Mouse (Mus musculus) frontal cortex, adult (tissue): ENCODE results near the gene Sgms1.

Experiments
- ATAC-seq: cut with Nextera tagmentation; 2 replicates; pipeline ENCODE4 v1.9.2; 2017; ENCODE audit warnings: mild to moderate bottlenecking, moderate library complexity, mixed read lengths; ENCODE audit not compliant: low TSS enrichment

The Sgms1 gene

GRCm38 (mm10) chr19:32383738-32384137 lies 5.8 kb downstream of the Sgms1 start:
- ATAC-seq: no peak

DNA sequence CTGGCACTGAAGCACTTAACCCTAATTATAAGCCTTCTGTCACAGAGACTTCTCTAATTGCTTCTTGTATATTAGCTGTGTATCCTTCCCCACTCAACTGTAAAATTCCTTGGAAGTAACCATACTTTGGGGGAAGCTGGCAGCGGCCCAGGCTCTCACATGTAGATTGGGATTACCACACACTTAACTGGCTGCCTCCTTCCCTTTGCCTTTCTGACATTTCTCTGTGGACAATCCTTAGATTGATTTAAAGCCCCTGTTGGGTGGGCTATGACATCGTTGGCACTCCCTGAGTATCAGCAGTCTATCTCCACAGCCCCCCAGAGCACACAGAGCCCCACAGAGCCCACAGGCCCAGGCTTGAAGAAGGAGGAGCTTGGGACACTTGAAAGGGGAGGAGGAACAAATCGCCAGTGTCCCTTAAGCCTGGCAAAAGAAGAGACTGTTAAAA lies 8.0 kb downstream of the Sgms1 start:
- ATAC-seq: no peak

DNA sequence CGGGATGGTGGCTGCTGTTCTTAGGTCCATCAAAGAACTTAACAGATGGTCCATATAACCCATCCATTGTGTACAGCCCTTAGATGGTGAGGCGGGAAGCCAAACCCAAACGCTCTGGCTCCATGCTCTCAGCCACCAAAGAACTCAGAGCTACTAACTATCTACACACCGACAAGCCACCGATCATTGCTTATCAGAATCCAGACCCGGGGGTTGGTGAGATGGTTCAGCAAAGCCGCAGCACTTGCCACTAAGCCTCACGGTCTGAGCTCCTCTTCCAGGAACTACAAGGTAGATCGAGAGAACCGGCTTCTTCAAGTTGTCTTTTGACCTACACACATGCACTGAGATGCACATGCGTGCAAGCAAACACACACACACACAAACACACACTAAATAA lies 8.8 kb downstream of the Sgms1 start:
- no peak for ATAC-seq

GRCm38 (mm10) chr19:32379239-32379920 lies 10.1 kb downstream of the Sgms1 start:
- no peak for ATAC-seq

GRCm38 (mm10) chr19:32378581-32378980 lies 10.9 kb downstream of the Sgms1 start:
- no peak for ATAC-seq

GRCm38 (mm10) chr19:32377701-32378325 lies 11.7 kb downstream of the Sgms1 start:
- peak; percentile 58 for ATAC-seq

- ATAC-seq: 0 out of 2 replicates have a peak, but pooled peaks have one; percentile 25
These were observed 12.5 kb downstream of the Sgms1 start for GRCm38 (mm10) chr19:32376886-32377535.

- ATAC-seq: no peak
These were observed 13.5 kb downstream of the Sgms1 start for GRCm38 (mm10) chr19:32376054-32376453.

DNA sequence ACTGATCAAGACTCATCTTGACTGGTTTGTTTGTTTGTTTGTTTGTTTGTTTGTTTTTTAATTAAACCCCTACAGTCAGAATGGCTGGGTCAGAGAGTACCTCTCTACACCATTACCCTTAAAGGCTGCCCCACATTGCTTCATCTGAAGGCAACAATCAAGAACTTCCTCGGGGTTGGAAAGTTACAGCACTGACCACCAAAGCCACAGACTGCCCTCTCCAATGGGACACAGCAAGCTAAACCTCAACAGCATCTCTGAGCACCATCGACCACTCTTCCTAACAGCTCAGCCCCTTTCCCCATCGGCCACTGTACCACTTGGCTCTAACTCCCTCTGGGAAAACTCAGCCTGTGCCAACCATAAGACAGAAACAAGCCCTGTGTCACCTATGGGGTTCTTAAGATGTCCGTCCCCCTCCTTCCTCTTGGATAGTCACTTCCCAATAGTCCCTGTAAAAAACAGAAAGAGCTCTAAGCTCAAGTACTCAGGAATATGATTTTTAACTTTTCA lies 14.0 kb downstream of the Sgms1 start:
- no peak for ATAC-seq

- ATAC-seq: no peak
These were observed 14.8 kb downstream of the Sgms1 start for GRCm38 (mm10) chr19:32374751-32375150.

- no peak for ATAC-seq
These were observed 15.5 kb downstream of the Sgms1 start for GRCm38 (mm10) chr19:32373865-32374655.

DNA sequence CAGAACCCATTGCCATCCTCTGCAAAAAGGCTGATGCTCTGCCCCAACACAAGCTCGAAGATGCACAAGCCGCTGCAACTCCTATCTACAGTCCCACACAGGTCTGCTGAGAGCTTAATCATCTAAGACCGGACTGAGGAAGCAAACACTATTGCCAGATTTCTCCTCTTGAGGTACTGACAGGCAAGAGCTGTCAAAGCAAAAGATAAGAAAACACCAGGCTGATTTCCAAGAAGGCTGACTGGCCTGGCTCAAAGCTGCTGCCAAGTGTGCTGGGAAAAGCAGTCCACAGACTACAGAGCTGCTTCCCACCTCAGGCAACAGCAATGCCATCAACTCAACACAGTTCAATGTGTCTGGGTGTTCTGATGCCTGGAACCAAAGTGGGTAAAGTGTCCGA lies 17.1 kb downstream of the Sgms1 start:
- ATAC-seq: no peak

DNA sequence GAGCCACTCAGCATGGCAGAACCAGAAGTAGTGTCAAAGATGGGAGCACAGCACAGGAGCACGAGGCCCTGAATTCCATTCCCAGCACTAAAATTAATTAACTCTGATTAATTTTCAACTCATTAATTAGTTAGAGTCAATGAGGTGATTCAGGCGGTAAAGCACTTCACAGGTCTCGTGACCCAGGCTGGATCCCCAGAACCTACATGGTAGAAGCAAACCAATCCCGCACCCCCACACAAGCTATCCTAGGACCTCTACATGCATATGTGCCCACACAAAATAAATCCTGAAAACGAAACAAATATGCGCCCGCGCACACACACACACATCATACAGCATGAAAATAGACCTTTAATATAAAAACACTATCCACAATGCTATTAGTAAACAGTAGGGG lies 22.2 kb downstream of the Sgms1 start:
- ATAC-seq: no peak

GRCm38 (mm10) chr19:32366406-32366805 lies 23.1 kb downstream of the Sgms1 start:
- no peak for ATAC-seq

- ATAC-seq: peak; percentile 96
These were observed 24.4 kb downstream of the Sgms1 start for GRCm38 (mm10) chr19:32365111-32365510.

- ATAC-seq: no peak
These were observed 25.9 kb downstream of the Sgms1 start for GRCm38 (mm10) chr19:32363587-32363986.

DNA sequence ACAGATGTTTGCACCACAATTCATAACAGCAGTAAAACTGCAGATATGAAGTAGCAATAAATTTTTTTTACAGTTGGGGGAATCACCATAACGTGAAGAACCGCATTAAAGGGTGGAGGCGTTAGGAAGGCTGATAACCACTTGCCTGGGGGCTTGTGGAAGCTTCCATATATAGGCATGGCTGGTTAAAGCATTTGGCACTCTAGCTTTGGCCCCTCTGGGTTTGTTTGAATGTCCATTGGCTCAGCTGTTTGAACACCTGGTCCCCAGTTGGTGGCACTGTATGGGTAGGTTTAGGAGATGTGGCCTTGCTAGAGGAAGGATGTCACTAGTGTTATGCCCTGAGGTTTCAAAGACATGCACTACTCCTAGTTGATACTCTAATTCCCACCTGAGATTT lies 27.0 kb downstream of the Sgms1 start:
- no peak for ATAC-seq

DNA sequence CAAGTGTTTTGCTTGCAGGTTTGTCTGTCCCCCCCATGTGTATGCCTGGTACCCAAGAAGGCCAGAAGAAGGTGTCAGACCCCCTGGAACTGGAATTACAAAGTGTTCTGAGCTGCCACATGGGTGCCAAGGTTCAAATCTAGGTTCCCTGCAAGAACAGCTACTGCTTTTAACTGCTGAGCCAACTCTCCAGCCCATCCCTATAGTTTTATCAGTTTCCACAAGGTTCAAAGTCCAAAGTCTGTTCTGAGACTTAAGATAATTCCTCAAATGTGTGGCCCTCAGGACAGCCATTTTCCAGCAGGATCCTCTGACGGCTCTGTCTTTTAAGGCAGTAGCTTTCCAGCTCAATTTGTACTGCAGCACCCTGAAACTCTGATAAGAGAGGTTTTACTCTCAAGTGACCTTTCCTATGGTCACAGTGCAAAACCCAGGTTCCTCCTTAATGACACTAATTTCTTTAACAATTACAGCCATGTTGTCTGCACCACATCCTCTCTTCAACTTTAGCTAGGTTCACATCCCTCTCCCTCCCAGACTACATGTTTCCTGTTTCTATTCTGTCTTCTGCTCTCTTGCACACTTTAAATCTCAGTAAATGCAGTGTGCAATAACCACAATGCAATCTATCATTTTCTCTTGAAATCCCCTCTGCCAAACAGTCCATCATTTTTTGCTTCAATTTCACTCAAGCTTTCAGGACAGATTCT lies 28.4 kb downstream of the Sgms1 start:
- no peak for ATAC-seq

- no peak for ATAC-seq
These were observed 29.0 kb downstream of the Sgms1 start for GRCm38 (mm10) chr19:32360546-32360945.

GRCm38 (mm10) chr19:32358699-32359517 lies 30.6 kb downstream of the Sgms1 start:
- peak; percentile 95 for ATAC-seq
